Mouse (Mus musculus) bone marrow, adult 2 months (tissue): ENCODE data around the gene Rhof. TPM values are rescaled to one million over a fixed set of nuclear protein-coding genes. Genes with fewer than 3 reads are reported as not detected.

Experiments used
- H3K27ac ChIP-seq: fragments of 200-500 bp; 2 replicates; pipeline ENCODE4 v1.5.1; 2012; ENCODE audit warnings: low read depth, mild to moderate bottlenecking, control low read depth, inconsistent platforms, low read length; ENCODE audit not compliant: control insufficient read depth, poor library complexity, insufficient read depth
- H3K4me1 ChIP-seq: fragments of 200-500 bp; 2 replicates; pipeline ENCODE4 v1.6.1; 2011; ENCODE audit warnings: low read length; ENCODE audit not compliant: control insufficient read depth, insufficient read depth
- H3K4me3 ChIP-seq: fragments of 200-500 bp; replicated peaks from 2 replicates; pipeline ENCODE3; 2011; ENCODE audit warnings: mild to moderate bottlenecking, low read depth, low read length, control low read depth; ENCODE audit not compliant: control insufficient read depth
- CTCF ChIP-seq: fragments of 200-500 bp; IDR thresholded peaks from 2 replicates; pipeline ENCODE4 v1.5.1; 2011; ENCODE audit warnings: low read length, control low read depth; ENCODE audit not compliant: control insufficient read depth, insufficient read depth
- POLR2A ChIP-seq: fragments of 200-500 bp; IDR thresholded peaks from 2 replicates; pipeline ENCODE4 v1.6.1; 2011; ENCODE audit warnings: low read depth, mild to moderate bottlenecking, control low read depth, low read length, borderline replicate concordance; ENCODE audit not compliant: control insufficient read depth
- WGBS: fragments of 180-500 bp; shearing (Covaris S2); methylation state at CpG from one replicate; pipeline ENCODE4 v1.1.7; 2018; 5-methylcytosine and 5-hydroxymethylcytosine counted together
- polyA plus RNA-seq: library from polyadenylated mRNA; stranded (reverse); fragments of >200 nt; gene quantifications from 2 replicates; pipeline ENCODE4 v1.2.4, GENCODE M21; 2011; ENCODE audit warnings: low replicate concordance; ENCODE audit not compliant: missing spikeins, insufficient read depth, insufficient read length

The Rhof gene
- polyA plus RNA-seq, 1 experiment, result 7.2 TPM

DNA sequence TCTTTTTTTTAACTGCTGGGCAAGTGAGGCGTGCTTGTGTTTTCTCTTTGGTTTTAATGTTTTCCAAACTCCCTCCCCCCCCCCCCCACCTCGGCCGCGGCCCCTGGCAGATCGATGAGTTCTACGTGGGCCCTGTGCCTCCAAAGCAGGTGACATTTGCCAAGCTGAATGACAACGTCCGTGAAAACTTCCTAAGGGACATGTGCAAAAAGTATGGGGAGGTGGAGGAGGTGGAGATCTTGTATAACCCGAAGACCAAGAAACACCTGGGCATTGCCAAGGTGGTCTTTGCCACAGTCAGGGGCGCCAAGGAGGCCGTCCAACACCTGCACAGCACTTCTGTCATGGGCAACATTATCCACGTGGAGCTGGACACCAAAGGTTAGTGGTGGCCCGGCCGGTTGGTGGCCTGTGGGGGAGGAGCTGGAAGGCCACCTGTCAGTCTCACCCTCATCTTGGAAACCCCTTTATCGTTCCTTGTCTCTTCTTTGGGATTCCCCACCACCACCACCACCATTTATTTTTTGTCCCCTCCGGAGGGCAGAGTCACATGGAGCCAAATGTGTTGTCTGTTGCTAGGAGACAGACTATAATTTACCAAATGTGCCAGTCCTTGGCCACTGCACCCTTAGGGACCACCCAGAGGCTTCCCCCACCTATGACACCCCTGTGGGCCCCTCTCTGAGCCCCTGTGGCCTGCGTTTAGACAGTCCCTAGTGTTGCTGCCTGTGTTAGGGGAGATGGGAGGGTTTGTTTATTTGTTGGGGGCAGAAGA is 11.7 kb upstream of the Rhof start:
- no peak; the same call in 1 of the 2 replicates for TF ChIP-seq CTCF
- TF ChIP-seq POLR2A, result no peak; the same call in 1 of the 2 replicates
- peak overlapping the region; percentile 68 for H3K27ac ChIP-seq
- H3K4me3 ChIP-seq, result peak overlapping the region; percentile 50
- 6% methylated on average over 17 of the region's 17 CpGs for WGBS
- no peaks in the 10 kb centered on the region; the same call in none of the 2 replicates for H3K4me1 ChIP-seq

DNA sequence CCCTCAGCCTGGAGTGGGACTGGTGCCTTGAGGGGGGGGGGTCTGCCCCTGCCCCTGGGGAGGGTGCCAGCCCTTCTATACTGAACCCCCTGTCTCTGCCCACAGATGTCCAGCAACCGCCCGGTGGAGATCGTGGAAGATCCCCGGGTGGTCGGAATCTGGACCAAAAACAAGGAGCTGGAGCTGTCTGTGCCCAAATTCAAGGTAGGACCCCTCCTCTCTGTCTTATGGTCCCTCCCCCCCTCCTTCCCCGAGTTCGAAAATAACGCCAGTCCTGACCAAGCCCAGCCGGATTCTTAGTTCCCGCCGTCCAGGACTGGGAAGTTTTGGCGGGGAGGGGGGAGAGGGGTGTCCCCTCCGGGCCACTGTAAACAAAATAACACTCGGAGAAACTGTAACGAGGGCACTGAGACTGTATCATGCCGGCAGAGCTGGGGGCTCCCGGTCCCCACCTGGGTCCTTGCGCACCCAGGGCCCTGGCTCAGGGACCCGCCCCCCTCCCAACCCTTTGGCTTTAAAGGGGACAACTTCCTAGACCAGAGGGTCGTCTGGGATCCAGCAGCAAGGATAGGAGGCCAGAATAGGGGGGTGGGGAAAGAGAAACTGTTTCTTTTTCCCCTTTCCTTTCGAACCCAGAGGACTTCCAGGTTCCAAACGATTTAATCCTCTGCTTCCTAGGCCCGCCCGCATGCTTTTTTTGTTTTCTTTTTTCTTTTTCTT is 10.9 kb upstream of the Rhof start:
- no peak for TF ChIP-seq CTCF
- no peak for TF ChIP-seq POLR2A
- WGBS, result 0% methylated on average over 24 of the region's 24 CpGs
- Histone ChIP-seq H3K27ac (peak overlapping the region; percentile 71), H3K4me3 (peak overlapping the region; percentile 82), H3K4me1 (no peaks in the 10 kb centered on the region; the same call in none of the 2 replicates)

GRCm38 (mm10) chr5:123142161-123143157 is 10.0 kb upstream of the Rhof start, which contains the start of gene Setd1b:
Setd1b (plus strand) TSS chr5:123142193.
- peak; percentile 70; the same call in 1 of the 2 replicates for TF ChIP-seq POLR2A
- no peak for TF ChIP-seq CTCF
- WGBS, result 1% methylated on average over 91 of the region's 103 CpGs
- no peaks in the 10 kb centered on the region; the same call in none of the 2 replicates for H3K4me1 ChIP-seq
- H3K27ac ChIP-seq, result peak within 1 kb of the TSS; percentile 99
- H3K4me3 ChIP-seq, result peak within 1 kb of the TSS; percentile 87

DNA sequence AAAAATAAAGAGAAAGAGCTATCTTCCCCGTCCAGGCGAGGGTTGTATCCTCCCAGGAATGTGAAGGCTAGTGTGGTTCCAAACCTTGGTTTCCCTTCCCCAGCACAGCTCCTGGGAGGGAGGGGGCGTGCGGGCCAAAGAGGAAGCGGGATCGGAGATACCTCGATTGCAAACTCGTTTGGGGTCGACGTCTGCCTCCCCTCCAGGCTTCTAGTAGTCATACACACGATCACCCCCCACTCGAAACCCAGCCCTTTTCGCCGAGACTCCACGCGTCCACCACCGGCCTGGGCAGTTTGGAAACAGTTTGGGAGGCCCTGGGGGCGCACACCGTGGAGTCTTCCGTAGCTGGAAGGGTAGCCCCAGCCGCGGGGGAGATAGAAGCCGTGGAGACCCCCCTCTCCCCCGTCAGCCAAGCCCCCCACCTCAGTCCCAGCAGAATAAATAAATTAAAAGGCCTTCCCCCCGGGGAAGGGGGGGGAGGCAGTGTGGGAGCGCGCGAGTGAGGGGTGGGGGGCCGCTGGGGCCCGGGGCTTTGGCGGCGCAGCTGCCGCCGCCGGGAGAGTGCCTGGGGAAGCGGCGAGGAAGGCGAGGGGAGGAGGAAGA is 9.2 kb upstream of the Rhof start:
- Histone ChIP-seq H3K4me1 (no peaks in the 10 kb centered on the region; the same call in none of the 2 replicates), H3K4me3 (peak overlapping the region; percentile 87), H3K27ac (peak overlapping the region; percentile 99)
- under 1% methylated on average over 37 of the region's 38 CpGs for WGBS
- TF ChIP-seq CTCF (no peak), POLR2A (no peak)

GRCm38 (mm10) chr5:123140694-123141554 is 8.4 kb upstream of the Rhof start:
- WGBS, result under 1% methylated on average over 31 of the region's 31 CpGs
- TF ChIP-seq CTCF (no peak), POLR2A (peak; percentile 90)
- peak overlapping the region; percentile 87 for H3K4me3 ChIP-seq
- no peaks in the 10 kb centered on the region; the same call in 1 of the 2 replicates for H3K4me1 ChIP-seq
- H3K27ac ChIP-seq, result peak overlapping the region; percentile 99

GRCm38 (mm10) chr5:123139722-123140627 is 7.5 kb upstream of the Rhof start:
- peak overlapping the region; percentile 77 for H3K4me3 ChIP-seq
- H3K27ac ChIP-seq, result peak overlapping the region; percentile 99
- WGBS, result 1% methylated on average over 28 of the region's 28 CpGs
- H3K4me1 ChIP-seq, result no peaks in the 10 kb centered on the region; the same call in none of the 2 replicates
- TF ChIP-seq POLR2A (no peak), CTCF (no peak)
